Mouse (Mus musculus) neural tube, embryonic 10.5 days (tissue): ENCODE results near the gene Tubb4a.
A peak's percentile ranks its signal among the peaks of the same experiment; 100 is the strongest.

ENCODE experiments used
- DNase-seq: peaks from one replicate; pipeline ENCODE4 v3.0.0-alpha.2; 2017; ENCODE audit warnings: low spot score; ENCODE audit errors: extremely low spot score

Tubb4a gene

GRCm38 (mm10) chr17:57102276-57102675 is 14.7 kb upstream of the Tubb4a start:
- no peak for DNase-seq

- DNase-seq: no peak
Observed at GRCm38 (mm10) chr17:57099629-57100325, 12.2 kb upstream of the Tubb4a start.

GRCm38 (mm10) chr17:57098321-57098720 is 10.7 kb upstream of the Tubb4a start:
- no peak for DNase-seq

GRCm38 (mm10) chr17:57096623-57096920 is 9.0 kb upstream of the Tubb4a start:
- peak; percentile 86 for DNase-seq

- DNase-seq: peak; percentile 38
Observed at GRCm38 (mm10) chr17:57095855-57096622, 8.5 kb upstream of the Tubb4a start.

- DNase-seq: no peak
Observed at GRCm38 (mm10) chr17:57094222-57094621, 6.6 kb upstream of the Tubb4a start.

GRCm38 (mm10) chr17:57085970-57086757 is 1.4 kb downstream of the Tubb4a start:
- no peak for DNase-seq

GRCm38 (mm10) chr17:57082481-57082880 is 5.1 kb downstream of the Tubb4a start:
- no peak for DNase-seq

GRCm38 (mm10) chr17:57081234-57081842 is 6.2 kb downstream of the Tubb4a start:
- no peak for DNase-seq

GRCm38 (mm10) chr17:57079919-57080318 is 7.7 kb downstream of the Tubb4a start:
- no peak for DNase-seq

- DNase-seq: no peak
Observed at GRCm38 (mm10) chr17:57078336-57078735, 9.2 kb downstream of the Tubb4a start, which contains the start of gene Dennd1c. Dennd1c (minus strand) TSS chr17:57078514.

- no peak for DNase-seq
Observed at GRCm38 (mm10) chr17:57076916-57077315, 10.7 kb downstream of the Tubb4a start.

GRCm38 (mm10) chr17:57070699-57071098 is 16.9 kb downstream of the Tubb4a start:
- peak; percentile 63 for DNase-seq

- peak; percentile 17 for DNase-seq
Observed at GRCm38 (mm10) chr17:57070272-57070671, 17.3 kb downstream of the Tubb4a start.

GRCm38 (mm10) chr17:57066908-57067307 is 20.7 kb downstream of the Tubb4a start:
- no peak for DNase-seq

GRCm38 (mm10) chr17:57063031-57063430 is 24.6 kb downstream of the Tubb4a start:
- no peak for DNase-seq

GRCm38 (mm10) chr17:57062548-57062947 is 25.0 kb downstream of the Tubb4a start:
- no peak for DNase-seq

GRCm38 (mm10) chr17:57062011-57062521 is 25.5 kb downstream of the Tubb4a start:
- DNase-seq: peak; percentile 24

- DNase-seq: peak; percentile 24
Observed at GRCm38 (mm10) chr17:57061069-57061468, 26.5 kb downstream of the Tubb4a start.

- DNase-seq: peak; percentile 94
Observed at GRCm38 (mm10) chr17:57060231-57060801, 27.3 kb downstream of the Tubb4a start.

- DNase-seq: peak; percentile 85
Observed at GRCm38 (mm10) chr17:57059486-57059977, 28.1 kb downstream of the Tubb4a start, which contains the start of gene Slc25a23. Slc25a23 (minus strand) TSS chr17:57059863.
